Mouse (Mus musculus): ENCODE results near the gene Fam98a.

Fam98a gene

GRCm38 (mm10) chr17:75522347-75523065 is 29.2 kb downstream of the Fam98a start:
- DNase-seq (ENCODE audit: low spot score in 2 of 2), result no peak

GRCm38 (mm10) chr17:75521236-75521842 is 30.4 kb downstream of the Fam98a start:
- DNase-seq (ENCODE audit: low spot score in 2 of 2), result no peak

DNA sequence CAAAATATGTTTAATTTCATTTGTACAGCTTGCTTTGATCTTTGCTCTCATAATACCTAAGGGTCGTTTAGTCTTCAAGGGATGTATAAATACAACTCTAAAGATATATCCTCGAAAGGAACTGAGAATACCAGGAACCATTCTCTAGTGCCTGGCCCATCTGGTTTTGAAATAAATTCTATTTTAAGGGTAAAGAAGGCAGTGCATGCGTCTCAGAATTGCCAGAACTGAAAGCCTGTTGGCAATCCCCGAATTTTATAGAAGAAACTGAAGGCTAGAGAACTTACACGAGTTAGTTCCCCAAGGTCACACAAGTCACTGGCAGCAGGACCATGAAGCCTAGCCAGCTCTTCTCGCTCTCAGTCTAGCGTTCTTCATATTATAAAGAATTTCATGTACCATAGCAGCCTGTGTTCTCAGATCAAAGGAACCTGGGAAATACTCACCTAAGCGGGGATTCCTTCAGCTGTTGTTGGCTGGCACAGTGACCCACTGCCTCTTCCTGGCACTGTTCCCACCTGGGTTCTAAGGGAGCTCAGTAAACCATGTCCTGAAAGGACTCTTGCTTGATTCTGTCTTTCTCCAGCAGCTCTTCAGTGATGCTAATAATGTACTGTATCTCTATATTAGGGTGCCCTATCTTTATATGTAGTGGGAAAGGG is 32.4 kb downstream of the Fam98a start:
- no peak for DNase-seq (ENCODE audit: low spot score in 2 of 2)

DNA sequence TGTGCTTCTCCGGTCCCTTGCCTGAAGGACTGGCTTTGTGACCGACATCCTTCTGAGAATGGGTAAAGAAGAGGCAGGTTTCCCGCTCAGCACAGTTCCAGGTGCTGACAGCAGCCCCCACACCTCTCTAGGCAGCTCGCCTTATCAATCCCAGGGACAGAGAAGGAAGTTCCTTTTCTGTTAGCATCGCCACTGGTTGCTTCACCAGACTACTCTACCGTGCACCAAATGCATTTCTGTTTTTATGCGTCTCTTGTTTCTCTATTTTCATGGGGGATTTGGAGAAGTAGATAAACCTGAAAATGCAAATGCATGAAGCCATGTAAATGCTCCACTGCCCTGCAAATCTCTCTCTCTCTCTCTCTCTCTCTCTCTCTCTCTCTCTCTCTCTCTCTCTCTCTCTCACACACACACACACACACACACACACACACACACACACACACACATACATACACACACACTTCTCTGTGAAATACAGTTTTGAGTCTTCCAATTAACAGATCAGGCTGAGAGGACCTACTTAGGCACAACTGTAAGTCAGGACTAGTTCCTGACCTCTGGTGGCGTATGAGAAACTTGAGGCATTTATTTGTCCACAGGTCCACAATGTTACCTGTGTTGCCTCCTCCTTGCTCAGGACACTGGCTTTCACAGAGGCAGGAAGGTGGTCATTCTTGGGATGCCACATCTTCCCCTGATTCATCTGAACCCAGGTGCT is 33.4 kb downstream of the Fam98a start:
- no peak for DNase-seq (ENCODE audit: low spot score in 2 of 2)

DNA sequence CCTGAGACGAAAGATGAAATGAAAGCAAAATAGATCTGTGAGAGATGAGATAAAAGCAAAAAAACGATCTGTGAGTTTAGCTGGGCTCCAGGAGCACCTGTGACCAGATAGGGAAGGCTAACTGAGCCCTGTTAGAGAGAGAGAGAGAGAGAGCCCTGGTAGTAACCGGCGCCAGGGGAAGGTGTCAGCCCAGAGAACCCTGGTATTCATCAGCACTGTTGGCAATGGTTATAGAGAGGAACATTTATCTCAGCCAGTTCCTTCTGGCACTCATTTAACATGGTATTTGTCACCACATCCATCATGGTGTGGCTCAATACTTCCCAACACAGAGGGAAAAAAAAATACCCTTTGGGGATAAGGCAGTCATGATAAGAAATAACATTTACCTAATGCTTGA is 35.2 kb downstream of the Fam98a start:
- no peak for DNase-seq (ENCODE audit: low spot score in 2 of 2)

DNA sequence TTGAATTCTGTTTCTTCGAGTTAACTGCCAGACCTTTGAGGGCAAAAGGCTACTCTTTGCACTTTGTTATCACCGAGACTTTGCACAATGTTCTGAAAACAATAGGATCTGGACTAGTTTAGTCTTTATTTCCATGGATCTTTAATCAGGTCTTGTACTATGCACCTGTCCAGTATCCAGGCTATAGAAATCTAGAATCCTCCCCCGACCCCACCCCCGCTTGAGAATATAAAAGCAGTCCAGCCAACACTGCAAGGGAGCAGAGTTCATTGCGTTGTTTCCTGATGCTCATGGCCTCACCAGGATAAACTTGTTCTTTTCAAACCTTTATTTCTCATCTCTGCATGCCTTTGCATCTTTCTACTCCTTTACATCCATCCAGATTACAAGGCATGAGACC is 42.5 kb downstream of the Fam98a start:
- DNase-seq (ENCODE audit: low spot score in 2 of 2), result no peak

DNA sequence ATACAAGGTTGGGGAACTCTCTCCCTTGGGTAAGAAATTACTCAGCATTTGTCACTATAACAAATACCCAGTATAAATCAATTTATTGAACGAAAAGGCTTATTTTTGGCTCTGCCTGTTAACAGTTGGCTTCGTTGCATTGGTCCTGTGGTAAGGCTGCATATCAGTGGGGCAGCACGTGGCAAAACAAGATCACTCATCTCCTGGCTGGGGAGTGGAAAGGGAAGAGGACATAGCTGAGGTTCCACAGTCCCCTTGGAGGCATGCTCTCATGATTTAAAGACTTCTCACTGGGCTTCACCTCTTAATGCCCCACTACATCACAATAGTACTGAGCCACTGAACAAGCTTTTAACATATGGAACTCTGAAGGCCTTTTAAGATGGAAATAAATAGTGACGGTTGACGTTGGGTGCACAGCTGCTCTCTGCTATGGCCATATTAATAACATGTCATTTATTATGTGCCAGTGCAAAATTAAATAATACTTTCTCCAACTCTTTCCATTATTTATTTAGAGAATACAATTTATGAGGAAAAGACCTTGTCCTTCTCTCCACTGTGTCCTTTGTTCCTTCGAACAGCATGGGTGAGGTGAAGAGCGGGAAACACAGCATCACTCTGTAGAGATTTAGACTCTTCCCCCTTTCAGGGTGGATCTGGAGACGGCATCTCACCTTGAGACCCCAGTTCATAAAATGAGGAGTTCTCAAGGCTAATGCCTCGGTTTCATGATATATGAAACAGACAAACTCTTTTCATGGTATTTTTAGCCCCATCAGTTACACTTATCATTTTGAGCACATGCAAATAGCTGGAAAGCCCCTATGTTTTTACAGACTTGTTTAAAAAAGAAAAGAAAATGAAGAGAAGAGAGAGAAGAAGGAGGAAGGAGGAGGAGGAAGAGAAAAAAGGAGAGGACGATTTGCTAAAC is 44.8 kb downstream of the Fam98a start:
- no peak for DNase-seq (ENCODE audit: low spot score in 2 of 2)

DNA sequence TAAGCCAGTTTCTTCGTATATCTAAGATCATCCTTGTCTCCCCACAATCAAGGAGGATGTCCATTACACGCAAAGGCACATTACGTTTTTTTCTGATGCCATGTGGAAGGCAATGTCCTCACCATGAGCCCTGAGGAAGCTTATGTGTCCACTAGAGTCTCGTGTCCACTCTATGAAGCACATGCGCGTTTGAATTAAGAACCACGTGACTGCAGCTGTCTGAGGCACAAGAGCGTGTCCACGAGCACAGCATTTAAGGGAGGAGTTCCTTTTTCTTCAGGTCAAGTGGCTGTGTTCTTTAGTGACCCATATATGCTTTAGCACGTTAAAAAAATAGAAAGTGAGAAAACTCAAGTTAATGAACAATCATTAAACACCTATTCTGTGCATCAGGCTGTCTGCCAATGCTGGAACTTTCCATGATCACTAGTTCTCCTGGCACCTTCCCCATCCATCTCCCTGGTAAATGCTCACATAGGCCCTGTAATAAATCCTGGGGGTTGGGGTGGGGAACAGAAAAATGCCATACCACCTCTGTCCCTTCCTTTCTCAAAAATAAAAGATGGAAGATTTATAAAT is 45.6 kb downstream of the Fam98a start:
- DNase-seq (ENCODE audit: low spot score in 2 of 2), result no peak

GRCm38 (mm10) chr17:75505053-75505452 is 46.7 kb downstream of the Fam98a start:
- DNase-seq (ENCODE audit: low spot score in 2 of 2), result no peak

GRCm38 (mm10) chr17:75503031-75503430 is 48.7 kb downstream of the Fam98a start:
- no peak for DNase-seq (ENCODE audit: low spot score in 2 of 2)

DNA sequence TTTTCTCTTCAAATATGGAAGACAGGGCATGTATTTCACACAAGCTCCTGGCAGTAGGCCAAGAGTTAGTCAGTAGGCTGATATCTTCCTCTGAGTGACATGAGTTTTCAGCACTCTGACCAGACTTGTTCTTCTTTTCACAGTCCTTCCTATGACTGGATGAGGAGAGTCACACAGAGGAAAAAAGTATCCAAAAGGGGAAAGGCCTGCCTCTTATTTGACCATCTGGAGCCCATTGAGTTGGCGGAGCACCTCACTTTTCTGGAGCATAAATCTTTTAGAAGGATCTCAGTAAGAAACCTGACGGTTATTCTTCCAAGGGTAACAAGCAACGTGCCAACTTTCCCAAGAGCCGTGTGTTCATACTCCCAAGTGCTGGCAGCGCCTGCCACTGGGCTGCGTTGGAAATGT is 53.5 kb downstream of the Fam98a start:
- DNase-seq (ENCODE audit: low spot score in 2 of 2), result no peak

DNA sequence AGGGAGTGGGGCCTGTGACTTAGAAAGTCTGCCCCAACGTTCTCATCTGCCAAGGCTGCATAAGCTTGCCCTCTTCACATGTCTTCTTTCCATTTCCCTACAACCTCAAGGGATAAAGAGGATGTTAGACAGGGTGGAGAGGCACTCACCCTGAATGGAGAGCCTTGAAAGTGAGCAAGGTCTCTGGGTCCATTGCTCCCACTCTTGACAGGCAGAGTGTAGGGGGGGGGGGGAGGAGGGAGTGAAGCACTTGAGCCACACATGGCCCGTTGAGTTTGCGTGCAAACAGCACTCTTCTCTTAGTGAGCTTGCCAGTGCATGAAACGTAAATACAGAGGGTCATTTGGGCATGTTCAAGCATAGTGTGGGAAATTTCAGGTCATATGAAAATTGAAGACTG is 56.5 kb downstream of the Fam98a start:
- no peak for DNase-seq (ENCODE audit: low spot score in 2 of 2)

All from frontal cortex, postnatal 14 days (tissue).